Mouse (Mus musculus): ENCODE data around the gene Serpina12.

GRCm38 (mm10) chr12:103992945-103993344 lies 51.3 kb downstream of the Serpina12 start:
- TF ChIP-seq ZNF384 (IDR thresholded peaks at IDR 0.05; ENCODE audit: low read depth, low read length) (no peak), ZC3H11A (IDR thresholded peaks at IDR 0.05; ENCODE audit: borderline replicate concordance, low read depth, low read length) (no peak), CHD2 (IDR thresholded peaks at IDR 0.05; ENCODE audit: low read depth, low read length) (no peak)
